Mouse (Mus musculus) heart, adult 8-10 months (tissue): ENCODE results near the gene Mrc1. TPM values are rescaled to one million over a fixed set of nuclear protein-coding genes. Genes with fewer than 3 reads are reported as not detected.
"Not testable (repeated sequence)": the region's sequence is repeated elsewhere in the genome, so short reads cannot be mapped to it uniquely, and the experiment has no call there.

ENCODE experiments used
- DNase-seq: peaks from one replicate; pipeline ENCODE4 v3.0.0; 2022; ENCODE audit warnings: low spot score
- total RNA-seq, 4 experiments: library from RNA; stranded (reverse); gene quantifications; 2 replicates each; pipeline ENCODE4 v1.2.4; 2022

Mrc1 gene
- 10 to 100 TPM in 3 of 4 experiments, 1 to 10 TPM in 1; 9.3 to 15.8 (median 11.2) TPM for total RNA-seq

DNA sequence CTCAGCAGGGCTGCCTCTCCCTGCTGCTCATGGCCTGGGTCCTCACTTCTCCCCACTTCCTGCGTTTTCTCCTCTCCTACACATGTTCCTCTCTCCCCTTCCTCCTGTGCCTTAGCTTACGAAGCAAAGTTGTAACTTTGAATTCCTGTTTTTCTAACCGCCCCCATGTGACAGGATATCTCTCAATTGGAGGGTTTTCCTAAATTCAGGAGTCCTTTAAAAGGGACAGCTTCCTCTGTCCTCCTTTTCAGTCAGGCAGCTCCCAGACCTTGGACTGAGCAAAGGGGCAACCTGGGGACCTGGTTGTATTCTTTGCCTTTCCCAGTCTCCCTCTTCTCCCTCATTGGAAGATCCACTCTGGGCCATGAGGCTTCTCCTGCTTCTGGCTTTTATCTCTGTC lies at the start of gene Mrc1:
Gene Mrc1, plus strand, starts transcription at position 244 of the 400 bp plus-strand sequence.
- DNase-seq: no peak

GRCm38 (mm10) chr2:14184375-14184774 lies 44.8 kb upstream of the Mrc1 start:
- no peak for DNase-seq

DNA sequence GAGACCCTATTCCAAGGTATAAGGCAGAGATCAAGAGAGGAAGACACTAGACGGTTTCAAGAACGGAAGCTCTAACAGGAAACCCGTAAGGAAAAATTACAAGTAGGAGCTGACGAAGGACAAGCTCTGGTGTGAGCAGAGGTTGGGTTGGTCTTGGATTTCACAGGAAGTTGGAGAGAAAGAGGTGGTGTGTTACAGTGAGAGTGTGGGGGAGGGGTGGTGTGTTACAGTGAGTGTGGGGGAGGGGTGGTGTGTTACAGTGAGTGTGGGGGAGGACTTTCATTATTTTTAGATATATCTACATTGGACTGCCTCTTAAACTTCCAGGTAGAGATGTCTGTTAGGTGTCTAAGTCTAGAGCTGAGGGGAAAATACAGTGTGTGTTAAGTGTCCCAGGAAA lies 38.5 kb upstream of the Mrc1 start:
- no peak for DNase-seq

DNA sequence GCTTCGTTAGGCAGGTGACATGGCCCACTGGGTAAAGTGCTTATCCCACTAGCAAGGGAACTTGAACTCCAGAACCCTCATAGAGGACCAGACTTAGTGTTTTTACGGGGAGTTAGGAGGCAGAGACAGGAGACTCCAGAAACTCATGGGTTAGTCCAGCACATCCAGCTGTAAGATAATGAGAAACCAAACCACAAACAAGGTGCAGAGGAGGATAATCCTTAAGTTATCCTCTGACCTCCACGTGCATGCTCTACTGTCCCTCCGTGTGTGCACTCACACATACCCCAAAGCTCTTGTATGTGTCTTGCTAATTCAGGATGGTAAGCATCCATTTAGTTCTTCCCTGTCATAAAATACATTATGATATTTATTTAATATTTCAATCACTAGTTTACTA lies 37.6 kb upstream of the Mrc1 start:
- DNase-seq: no peak

DNA sequence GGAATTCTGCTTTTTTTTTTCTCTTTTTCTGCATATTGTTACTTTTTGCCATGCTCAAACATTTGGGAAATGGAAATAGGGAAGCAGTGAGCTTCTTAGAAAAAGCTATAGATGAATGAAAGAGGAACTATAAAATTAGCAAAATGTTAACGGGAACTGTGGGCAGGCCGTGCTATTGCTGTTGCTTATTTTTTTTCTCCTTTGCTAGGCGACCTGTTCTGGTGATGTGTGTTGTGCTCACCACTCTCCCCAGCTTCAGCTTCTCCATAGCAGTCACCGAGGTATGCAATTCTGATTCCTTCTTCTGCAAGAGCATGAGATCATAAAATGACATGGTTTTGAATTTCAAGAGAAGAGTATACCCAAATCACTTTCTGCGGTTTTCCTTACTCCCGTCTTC lies 37.1 kb upstream of the Mrc1 start:
- peak; percentile 18 for DNase-seq

DNA sequence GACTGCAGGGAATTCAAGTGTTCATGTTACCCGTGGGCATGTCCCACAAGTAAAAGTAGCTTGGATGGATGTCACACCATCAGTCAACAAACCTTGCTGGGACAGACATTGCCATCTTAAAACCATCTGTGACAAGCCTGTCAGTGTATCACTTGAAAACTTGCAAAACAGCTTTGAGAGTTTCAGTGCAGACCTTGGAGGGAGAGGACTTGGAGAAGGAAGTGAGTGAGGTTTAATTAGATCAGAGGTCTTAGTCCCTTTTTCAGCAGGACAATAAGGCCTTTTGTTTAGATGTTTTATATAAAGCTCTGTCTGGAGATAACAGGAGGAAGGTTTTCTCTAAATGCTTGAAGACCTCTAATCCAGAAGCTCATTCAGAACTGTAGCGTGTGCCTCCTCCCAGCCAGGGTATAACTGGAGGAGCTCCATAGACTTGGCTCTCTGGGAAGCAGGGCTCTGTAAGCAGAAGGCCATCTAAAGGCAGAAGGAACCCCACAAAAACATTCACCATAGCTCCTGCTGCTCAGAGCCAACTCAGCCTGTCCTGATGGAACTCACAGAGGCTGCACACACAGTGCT lies 30.8 kb upstream of the Mrc1 start:
- DNase-seq: not testable (repeated sequence)

DNA sequence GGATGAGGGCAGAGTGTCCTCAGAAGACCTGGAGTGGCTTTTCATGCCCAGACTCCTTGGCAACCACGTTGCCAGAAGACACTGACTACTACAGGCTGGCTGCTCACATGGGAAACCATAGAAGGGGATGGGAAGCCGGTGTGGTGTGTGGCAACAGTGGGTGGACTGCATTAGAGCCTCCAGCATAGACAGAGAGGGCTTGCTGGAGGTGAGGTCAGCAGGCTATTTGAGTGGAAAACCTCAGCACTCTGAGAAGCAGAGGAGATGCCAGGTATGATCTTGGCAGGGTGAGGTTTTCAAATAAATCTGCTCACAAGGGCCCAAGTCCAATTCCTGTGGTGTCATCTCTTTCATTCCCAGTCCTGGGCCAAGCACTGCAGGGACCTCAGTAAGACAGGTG lies 29.6 kb upstream of the Mrc1 start:
- DNase-seq: no peak

- not testable (repeated sequence) for DNase-seq
These were observed 28.2 kb upstream of the Mrc1 start for GRCm38 (mm10) chr2:14200879-14201445.

- DNase-seq: no peak
These were observed 24.9 kb upstream of the Mrc1 start for GRCm38 (mm10) chr2:14204308-14204707.

GRCm38 (mm10) chr2:14206798-14207197 lies 22.4 kb upstream of the Mrc1 start:
- no peak for DNase-seq

DNA sequence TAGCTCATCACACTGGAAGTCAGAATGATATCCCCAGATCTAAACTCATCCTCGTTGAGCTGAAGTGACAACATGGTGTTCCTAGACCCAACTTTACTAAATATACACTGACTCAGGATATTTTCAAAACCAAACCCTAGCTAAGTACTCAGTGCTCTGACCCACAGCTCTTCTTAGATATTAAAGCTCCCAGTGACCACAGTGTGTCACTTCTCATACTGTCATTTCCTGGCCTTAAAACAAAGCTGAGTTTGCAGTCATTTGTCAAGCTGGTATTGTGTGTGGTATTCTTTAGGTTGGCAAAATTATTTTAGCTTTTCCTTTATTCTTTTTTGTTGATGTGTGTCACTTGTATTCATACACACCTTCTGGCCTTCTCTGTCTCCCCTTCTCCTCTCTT lies 18.5 kb upstream of the Mrc1 start:
- no peak for DNase-seq

- no peak for DNase-seq
These were observed 17.6 kb upstream of the Mrc1 start for GRCm38 (mm10) chr2:14211606-14212005.

DNA sequence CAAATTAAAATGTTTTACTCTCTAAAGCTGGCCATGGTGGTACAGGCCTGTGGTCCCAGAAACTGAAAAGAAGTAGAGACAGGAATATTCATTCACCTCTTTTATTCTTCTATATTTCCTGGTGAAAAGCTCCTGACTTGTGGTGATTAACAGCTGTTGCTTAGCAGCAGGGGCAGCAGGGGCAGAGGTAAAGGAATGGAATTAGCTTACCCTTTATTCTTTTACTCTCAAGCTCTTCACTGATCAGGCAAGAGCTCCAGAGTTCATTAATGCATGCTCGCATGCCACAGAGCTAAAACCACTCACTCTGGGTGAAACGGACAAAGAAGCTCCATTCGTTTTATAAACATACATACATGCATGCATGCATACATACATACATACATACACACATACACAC lies 14.4 kb upstream of the Mrc1 start:
- no peak for DNase-seq

DNA sequence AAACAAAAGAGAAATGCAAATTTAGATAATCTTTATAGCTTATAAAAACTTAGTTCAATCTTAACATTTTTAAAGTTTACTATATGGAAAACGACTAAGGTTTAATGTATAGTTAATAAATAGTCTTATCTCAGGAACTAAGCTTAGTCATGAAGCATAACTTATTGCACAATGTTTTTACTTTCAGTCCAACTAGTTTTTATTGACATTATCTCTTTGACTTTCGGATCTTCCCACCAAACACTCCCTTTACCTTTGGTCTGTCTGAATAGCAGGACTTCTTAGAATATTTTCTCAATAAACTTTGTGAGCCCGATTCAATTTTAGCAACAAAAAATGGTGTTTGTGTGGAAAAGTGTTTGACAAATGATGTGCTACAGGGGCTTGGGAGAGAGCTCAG lies 12.5 kb upstream of the Mrc1 start:
- no peak for DNase-seq

GRCm38 (mm10) chr2:14218126-14218525 lies 11.1 kb upstream of the Mrc1 start:
- no peak for DNase-seq

DNA sequence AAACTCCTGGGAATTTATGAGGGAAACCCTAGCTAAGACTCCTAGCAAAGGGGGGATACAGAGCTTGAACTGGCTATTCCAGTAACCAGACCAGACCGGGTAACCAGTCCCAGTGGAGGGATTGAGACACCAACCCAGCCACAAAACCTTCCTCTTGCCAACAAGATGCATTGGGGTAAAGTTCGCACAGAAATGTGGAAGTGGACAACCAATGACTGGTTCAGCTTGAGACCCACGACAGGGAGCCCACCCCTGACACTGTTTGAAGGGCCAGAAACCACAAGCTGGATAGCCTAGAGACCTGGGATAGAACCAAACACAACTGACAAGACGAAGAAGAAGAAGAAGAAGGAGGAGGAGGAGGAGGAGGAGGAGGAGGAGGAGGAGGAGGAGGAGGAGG lies 4.8 kb upstream of the Mrc1 start:
- no peak for DNase-seq

- no peak for DNase-seq
These were observed 697 bp upstream of the Mrc1 start for GRCm38 (mm10) chr2:14228495-14228894.

DNA sequence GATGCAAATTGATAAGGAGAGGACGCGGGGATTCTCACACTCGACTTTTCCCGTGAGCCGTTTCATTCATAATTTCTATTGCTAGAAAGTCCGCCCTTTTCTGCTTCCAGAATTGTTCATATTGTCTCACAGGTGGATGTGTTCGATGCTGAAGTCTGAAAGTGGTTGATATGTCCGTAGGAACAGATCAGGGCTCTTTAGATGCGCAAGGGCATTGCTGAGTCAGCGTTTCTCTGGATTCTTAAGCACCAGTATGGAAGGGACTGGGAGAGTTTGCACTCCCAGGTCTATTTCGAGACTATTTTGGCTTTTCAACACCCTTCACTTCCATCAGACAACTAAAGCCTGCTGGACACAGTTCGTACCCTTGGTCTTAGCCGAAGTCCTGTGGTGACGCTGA lies 787 bp downstream of the Mrc1 start:
- DNase-seq: no peak

GRCm38 (mm10) chr2:14232897-14233296 lies 3.7 kb downstream of the Mrc1 start:
- no peak for DNase-seq

DNA sequence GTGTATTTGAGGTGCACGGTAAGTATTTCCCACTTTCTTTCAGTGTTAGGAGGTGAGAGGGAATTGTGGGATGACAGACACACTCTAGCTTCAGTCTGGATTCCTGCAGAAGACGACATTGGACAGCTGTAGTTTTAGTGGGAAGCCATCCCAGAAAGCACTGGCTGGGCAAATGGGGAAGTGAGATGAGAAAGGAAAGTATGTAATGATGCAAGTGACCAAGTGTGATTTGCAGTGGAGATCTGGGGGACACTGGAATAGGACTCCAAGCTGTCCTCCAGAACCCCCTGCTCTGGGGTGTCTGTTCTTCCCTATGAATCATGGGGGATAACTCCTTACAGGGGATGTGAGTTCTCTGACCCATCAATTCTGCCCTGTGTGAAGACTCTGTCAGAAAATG lies 4.8 kb downstream of the Mrc1 start:
- no peak for DNase-seq

GRCm38 (mm10) chr2:14235319-14235718 lies 6.1 kb downstream of the Mrc1 start:
- no peak for DNase-seq

DNA sequence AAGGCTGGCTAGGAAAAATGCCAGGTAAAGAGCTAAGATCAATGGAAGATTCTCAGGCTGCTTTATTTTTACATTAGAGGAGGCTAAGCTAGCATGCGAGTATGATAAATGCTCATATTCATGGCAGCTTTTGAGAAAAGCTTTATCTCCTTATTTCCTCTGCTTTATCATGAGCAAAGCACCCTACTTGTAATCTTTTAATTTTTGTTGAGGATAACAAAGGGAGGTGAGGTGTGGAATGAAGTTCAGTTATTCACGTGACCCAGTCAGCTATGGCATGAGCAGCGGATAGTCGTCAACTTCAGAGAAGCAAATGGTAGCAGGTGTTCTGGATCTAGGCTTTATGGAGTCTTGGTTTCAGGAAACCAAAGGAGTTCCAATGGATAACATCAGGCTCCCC lies 7.7 kb downstream of the Mrc1 start:
- DNase-seq: no peak

GRCm38 (mm10) chr2:14237723-14238122 lies 8.5 kb downstream of the Mrc1 start:
- DNase-seq: no peak

DNA sequence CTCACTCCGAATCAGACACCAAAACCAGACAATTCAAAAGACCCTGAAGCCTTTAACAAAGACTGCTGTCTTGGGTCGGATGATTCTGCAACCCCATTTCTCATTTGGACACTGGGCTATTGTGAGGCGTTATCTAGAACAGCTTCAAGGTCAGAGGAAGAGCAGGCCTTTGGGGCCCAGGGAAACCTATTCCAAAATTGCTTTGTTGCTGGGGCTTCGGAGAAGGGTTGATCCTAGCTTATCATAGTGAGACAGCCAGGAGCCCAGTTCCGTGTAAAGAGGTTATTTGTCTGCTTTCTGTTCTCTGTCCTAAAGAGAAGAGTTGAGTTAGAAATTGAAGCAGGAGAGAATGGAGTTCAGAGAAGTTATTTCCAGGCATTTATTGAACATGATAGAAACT lies 10.0 kb downstream of the Mrc1 start:
- DNase-seq: no peak
